ENCODE assay signal across 9 mouse cellular contexts in genomic region chr1:63446047-63446704, GRCm38 (mm10). TPM values are rescaled to one million over a fixed set of nuclear protein-coding genes. Genes with fewer than 3 reads are reported as not detected.
DNase-seq lines count a peak whose midpoint lies in the region; ATAC-seq and TF ChIP-seq lines count a peak whose summit lies in the region.
"Had no signal": no experiment of that assay in that cellular context is flagged by ENCODE, and none has a peak within 500 bp of the region (broad histone marks: within the 10 kb centered on the region; RNA-seq: fewer than 3 reads in every experiment).

No protein-coding gene starts in this region.

- H3K27ac ChIP-seq in gastrocnemius, adult 2 months, result no peak overlapping the region
- H3K27ac ChIP-seq in forebrain, postnatal 0 days (ENCODE audit: low read depth, low read length), result peak overlapping the region; percentile 66
- H3K27ac ChIP-seq in neural tube, embryonic 11.5 days (ENCODE audit: low read depth, low read length), result peak overlapping the region; percentile 53

- DNase-seq in gastrocnemius, adult 2 months, result peak; percentile 36
- no peak for DNase-seq in gastrocnemius, adult 18-20 months (ENCODE audit: low spot score)
- DNase-seq in thymus, postnatal 4 days, result peak; percentile 11
- DNase-seq in thymus, postnatal 36 days, result no peak
- DNase-seq in forebrain, postnatal 0 days, result peak; percentile 54
- DNase-seq in left cerebral cortex, postnatal 14 days (ENCODE audit: low spot score in 2 of 2), result peak; percentile 20 to 27
- peak; percentile 30 for DNase-seq in neural tube, embryonic 11.5 days (ENCODE audit: low spot score)
- DNase-seq in natural killer cell, adult 2 months (ENCODE audit: low spot score in 2 of 2), result no peak

- no peaks in the 10 kb centered on the region; the same call in 1 of the 2 replicates for H3K4me1 ChIP-seq in forebrain, postnatal 0 days (ENCODE audit: insufficient read depth)
- no peaks in the 10 kb centered on the region for H3K4me1 ChIP-seq in neural tube, embryonic 11.5 days (ENCODE audit: control insufficient read depth, insufficient read depth, low read length)

- ATAC-seq in forebrain, postnatal 0 days, result peak; percentile 59
- peak; percentile 71 for ATAC-seq in neural tube, embryonic 11.5 days (ENCODE audit: insufficient read depth, low FRiP score, low TSS enrichment)

- no peaks in the 10 kb centered on the region for H3K27me3 ChIP-seq in forebrain, postnatal 0 days (ENCODE audit: insufficient read depth, low read length)
- H3K27me3 ChIP-seq in neural tube, embryonic 11.5 days (ENCODE audit: control insufficient read depth, insufficient read depth, low read length), result no peaks in the 10 kb centered on the region

- intact Hi-C loops in gastrocnemius, adult 2 months (cut with DNase I), result no loop called here
- intact Hi-C loops in left cerebral cortex, postnatal 14 days (cut with DNase I), result loop anchor here (10.0 kb wide), 1 partner anchor 171 kb away; the partner anchor contains the start of gene Zdbf2

- peak overlapping the region; percentile 94 for H3K4me2 ChIP-seq in forebrain, postnatal 0 days (ENCODE audit: low read depth)
- peak overlapping the region; percentile 97 for H3K4me2 ChIP-seq in neural tube, embryonic 11.5 days (ENCODE audit: low read depth)

- H3K4me3 ChIP-seq in gastrocnemius, adult 2 months, result peak overlapping the region; percentile 75
- H3K4me3 ChIP-seq in forebrain, postnatal 0 days (ENCODE audit: low read depth, low read length), result peak overlapping the region; percentile 71
- H3K4me3 ChIP-seq in neural tube, embryonic 11.5 days (ENCODE audit: low read depth, low read length), result peak overlapping the region; percentile 78

- 1% methylated on average over 41 of the region's 68 CpGs for WGBS in forebrain, postnatal 0 days
- WGBS in neural tube, embryonic 11.5 days, result under 1% methylated on average over 40 of the region's 68 CpGs

- no peak for TF ChIP-seq CTCF in gastrocnemius, adult 2 months (IDR thresholded peaks at IDR 0.05)
- TF ChIP-seq CTCF in forebrain, postnatal 0 days (IDR thresholded peaks at IDR 0.05; ENCODE audit: low read depth), result no peak

- H3K9me3 ChIP-seq in forebrain, postnatal 0 days (ENCODE audit: low read length), result no peaks in the 10 kb centered on the region
- H3K9me3 ChIP-seq in neural tube, embryonic 11.5 days (ENCODE audit: control insufficient read depth, low read length), result no peaks in the 10 kb centered on the region

- H3K36me3 ChIP-seq in forebrain, postnatal 0 days (ENCODE audit: insufficient read depth), result no peaks in the 10 kb centered on the region
- no peaks in the 10 kb centered on the region for H3K36me3 ChIP-seq in neural tube, embryonic 11.5 days (ENCODE audit: control insufficient read depth, insufficient read depth, low read length)

- H3K9ac ChIP-seq in forebrain, postnatal 0 days, result peak overlapping the region; percentile 85
- H3K9ac ChIP-seq in neural tube, embryonic 11.5 days (ENCODE audit: low read length), result peak overlapping the region; percentile 82

RNA-seq across cellular contexts. Expression of gene Adam23, which starts 0.5 kb away (rescaled TPM):
- total RNA-seq in gastrocnemius, adult 2 months (2021), result 1 to 10 TPM in 1 of 2 experiments, under 1 TPM in 1; 0.59 to 1.6 TPM
- 1 to 10 TPM; 1.2 to 1.3 TPM for total RNA-seq in gastrocnemius, adult 18-20 months (2021)
- 52.8 and 65.6 TPM in 2 replicates for total RNA-seq in forebrain, postnatal 0 days (2014; rRNA removed)
- polyA plus RNA-seq in forebrain, postnatal 0 days (2015; fragmentation: Nextera tagmentation; extraction: Ambion mirVana), result 11.2 and 16.4 TPM in 2 replicates
- total RNA-seq in left cerebral cortex, postnatal 14 days (2021), result 100 to 1,000 TPM; 143 to 151 TPM
- 5.5 and 6.5 TPM in 2 replicates for polyA plus RNA-seq in neural tube, embryonic 11.5 days (2014; fragmentation: Nextera tagmentation; extraction: Ambion mirVana)
- total RNA-seq: neutrophil, adult 5-6 weeks had no signal

Comparison
In these comparisons a context has a peak if more than half of its experiments do, and no peak if none do; other contexts are left out.
1. DNase-seq: peak in gastrocnemius, adult 2 months (single experiment), thymus, postnatal 4 days (single experiment), forebrain, postnatal 0 days (single experiment), left cerebral cortex, postnatal 14 days (2 of 2) and neural tube, embryonic 11.5 days (single experiment); none in gastrocnemius, adult 18-20 months (single experiment), thymus, postnatal 36 days (0 of 2) and natural killer cell, adult 2 months (0 of 2).
2. RNA of gene Adam23, which starts 0.5 kb away (total RNA-seq): 143 to 151 TPM in left cerebral cortex, postnatal 14 days and 52.8 to 65.6 TPM in forebrain, postnatal 0 days; 0.59 to 1.6 TPM in gastrocnemius, adult 2 months and 1.2 to 1.3 TPM in gastrocnemius, adult 18-20 months; every median in the first group is over 10 times any median in the second.
3. Peak in every context shown above with its lines, with median percentiles within 50 percentile points of each other: H3K4me3 ChIP-seq.